Mouse (Mus musculus) lung, adult 2 months (tissue): ENCODE measurements around the gene Mycs. TPM values are rescaled to one million over a fixed set of nuclear protein-coding genes. Genes with fewer than 3 reads are reported as not detected.

Experiments used
- DNase-seq: peaks from one replicate; pipeline ENCODE4 v3.0.0; 2022
- H3K4me1 ChIP-seq: fragments of 200-500 bp; 2 replicates; pipeline ENCODE4 v1.6.1; 2011; ENCODE audit warnings: low read length; ENCODE audit not compliant: control insufficient read depth, insufficient read depth
- H3K4me3 ChIP-seq: fragments of 200-500 bp; replicated peaks from 2 replicates; pipeline ENCODE3; 2011; ENCODE audit warnings: low read depth, mild to moderate bottlenecking, control low read depth, low read length; ENCODE audit errors: extremely low read depth
- CTCF ChIP-seq: fragments of 200-500 bp; IDR thresholded peaks from 2 replicates; pipeline ENCODE4 v1.5.1; 2011; ENCODE audit warnings: mild to moderate bottlenecking, low read length, control low read depth; ENCODE audit not compliant: insufficient read depth
- POLR2A ChIP-seq: fragments of 200-500 bp; IDR thresholded peaks from 2 replicates; pipeline ENCODE4 v1.6.1; 2011; ENCODE audit warnings: low read depth, mild to moderate bottlenecking, control low read depth, low read length, borderline replicate concordance; ENCODE audit errors: extremely low read depth
- WGBS: fragments of 180-500 bp; shearing (Covaris S2); methylation state at CpG from one replicate; pipeline ENCODE4 v1.1.7; 2018; 5-methylcytosine and 5-hydroxymethylcytosine counted together
- polyA plus RNA-seq: library from polyadenylated mRNA; depleted of rRNA; stranded (reverse); fragments of >200 nt; gene quantifications from 2 replicates; pipeline ENCODE4 v1.2.3, GENCODE M21; 2012; rRNA removed

Mycs gene
- not detected in 2 replicates for polyA plus RNA-seq

GRCm38 (mm10) chrX:5469165-5469564 lies at the start of gene Mycs:
TSS of gene Mycs (minus strand) at chrX:5469265.
- no peak for DNase-seq
- 75% methylated on average over 3 of the region's 3 CpGs for WGBS
- no peak for TF ChIP-seq POLR2A
- TF ChIP-seq CTCF: no peak
- Histone ChIP-seq H3K4me3 (no peak within 1 kb of the TSS), H3K4me1 (no peaks in the 10 kb centered on the region)

DNA sequence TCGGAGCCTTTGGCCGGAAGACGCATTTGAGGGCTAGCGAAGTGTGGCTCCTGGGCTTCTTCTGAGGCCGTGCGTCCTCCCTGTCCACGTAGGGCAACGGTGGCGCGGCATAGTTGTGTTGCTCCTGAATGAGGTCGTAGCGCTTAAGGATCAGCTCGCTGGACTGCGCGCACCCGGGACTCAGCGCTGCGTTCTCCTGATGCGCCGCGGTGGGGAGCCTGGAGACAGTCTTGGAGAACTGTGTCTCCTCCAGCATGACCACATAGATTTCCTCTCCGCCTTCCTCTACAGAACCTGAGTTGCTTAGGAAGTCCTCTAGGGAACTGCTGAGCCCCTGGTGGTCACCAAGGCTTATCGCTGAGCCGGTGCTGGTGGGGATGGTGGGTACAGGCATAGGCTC lies 1.0 kb downstream of the Mycs start:
- H3K4me1 ChIP-seq: no peaks in the 10 kb centered on the region
- no peak for DNase-seq
- no peak overlapping the region for H3K4me3 ChIP-seq
- TF ChIP-seq POLR2A (no peak), CTCF (no peak)
- 17% methylated on average over 24 of the region's 24 CpGs for WGBS

Other genes starting within 250 kb of the Mycs start
- not detected in 2 replicates for gene Btbd35f7, start 199.8 kb upstream of the Mycs start, polyA plus RNA-seq